Mouse (Mus musculus): ENCODE results near the gene Plscr1. TPM values are rescaled to one million over a fixed set of nuclear protein-coding genes. Genes with fewer than 3 reads are reported as not detected.

The Plscr1 gene
- total RNA-seq, 2 experiments from 2014 or later: 14.5 to 16.7 TPM

DNA sequence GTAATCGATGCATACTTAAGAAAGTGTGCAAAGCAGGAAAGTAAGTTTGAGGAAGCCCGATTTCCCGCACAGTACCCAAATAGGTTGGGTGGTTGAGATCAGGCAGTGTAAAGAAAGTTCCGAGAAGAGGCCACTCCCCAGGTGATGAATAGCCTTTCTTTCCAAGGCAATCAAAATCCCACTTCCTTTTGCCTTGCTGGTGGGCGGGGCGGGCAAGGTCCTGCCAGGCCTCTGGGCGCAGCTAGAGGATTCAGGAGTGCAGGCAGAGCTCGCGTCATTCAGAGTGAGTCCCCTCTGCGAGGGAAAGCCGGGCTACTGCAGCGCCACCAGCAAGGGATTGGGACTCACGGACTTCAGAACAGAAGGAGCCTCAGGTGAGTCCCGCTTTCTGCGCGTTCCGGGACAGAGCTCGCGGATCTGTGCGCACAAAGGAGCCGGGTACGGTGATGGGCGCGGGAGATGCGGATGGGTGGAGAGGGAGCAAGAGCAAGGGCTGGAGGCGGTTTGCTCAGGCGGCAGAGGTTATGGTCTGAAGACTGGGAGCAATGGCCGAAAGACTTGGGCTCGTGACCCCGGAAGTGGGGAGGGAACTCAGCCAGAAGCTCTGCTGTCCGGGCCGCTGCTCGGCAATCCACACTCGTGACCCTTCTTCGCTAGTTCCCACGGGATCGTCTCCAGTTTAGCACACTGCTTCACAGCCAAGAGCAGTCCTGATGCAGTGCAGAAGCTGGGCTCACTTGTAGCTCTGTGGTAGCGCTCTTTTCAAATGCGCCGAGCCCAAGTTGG, 630 bp downstream of the Plscr1 start:
- intact Hi-C loops (cut with DNase I): loop anchor here (5.0 kb wide), 1 partner anchor 207 kb away; the partner anchor contains the start of gene Plscr4
- DNase-seq: peak; percentile 89 to 92

DNA sequence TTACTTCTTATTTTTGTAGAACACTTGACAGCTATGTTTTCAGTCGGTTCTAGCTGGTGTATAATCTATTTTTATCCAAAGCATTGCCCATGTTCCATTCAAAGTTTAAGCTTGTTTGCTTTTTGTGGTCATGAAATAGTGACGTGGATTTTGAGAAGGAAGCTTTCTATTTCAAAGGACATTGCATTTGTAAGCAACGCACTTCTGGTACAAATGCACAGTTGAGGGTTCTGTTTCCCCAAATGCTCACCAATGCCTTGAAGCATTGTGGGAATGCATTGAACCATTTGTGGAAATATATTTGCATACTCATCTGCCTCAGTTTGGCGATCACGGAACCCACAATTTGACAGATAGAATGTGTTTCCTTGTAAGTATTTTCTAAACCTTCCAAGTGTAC, 3.2 kb downstream of the Plscr1 start:
- intact Hi-C loops (cut with DNase I): loop anchor here (5.0 kb wide), 1 partner anchor 205 kb away; the partner anchor contains the start of gene Plscr4
- DNase-seq: no peak

DNA sequence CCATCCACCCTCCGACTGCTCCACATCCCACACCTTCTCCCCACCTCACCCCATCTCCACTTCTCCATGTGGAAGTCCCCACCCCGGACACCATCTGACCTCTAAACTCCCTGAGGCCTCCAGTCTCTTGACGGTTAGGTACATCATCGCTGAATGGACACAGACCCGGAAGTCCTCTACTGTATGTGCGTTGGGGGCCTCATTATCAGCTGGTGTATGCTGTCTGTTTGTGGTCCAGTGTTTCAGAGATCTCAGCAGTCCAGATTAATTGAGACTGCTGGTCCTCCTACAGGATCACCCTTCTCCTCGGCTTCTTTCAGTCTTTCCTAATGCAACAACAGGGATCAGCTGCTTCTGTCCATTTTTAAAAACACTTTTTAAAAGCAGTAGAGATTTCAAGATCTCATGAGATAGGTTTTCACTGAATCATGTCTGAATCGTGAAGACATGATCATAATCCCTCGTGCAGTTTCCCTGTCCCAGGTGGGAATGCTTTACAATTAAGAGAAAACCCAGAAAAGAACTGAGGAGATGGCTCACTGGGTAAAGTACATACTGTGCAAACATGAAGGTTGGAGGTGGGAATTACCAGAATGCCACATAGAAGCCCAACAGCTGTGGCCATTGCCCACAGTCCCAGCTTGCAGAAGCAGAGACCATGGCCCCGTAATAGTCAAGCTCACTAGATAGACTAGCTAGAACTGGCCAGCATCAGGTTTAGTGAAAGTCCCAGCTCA, 4.2 kb downstream of the Plscr1 start:
- intact Hi-C loops (cut with DNase I): loop anchor here (5.0 kb wide), 1 partner anchor 204 kb away; the partner anchor contains the start of gene Plscr4
- DNase-seq: no peak

DNA sequence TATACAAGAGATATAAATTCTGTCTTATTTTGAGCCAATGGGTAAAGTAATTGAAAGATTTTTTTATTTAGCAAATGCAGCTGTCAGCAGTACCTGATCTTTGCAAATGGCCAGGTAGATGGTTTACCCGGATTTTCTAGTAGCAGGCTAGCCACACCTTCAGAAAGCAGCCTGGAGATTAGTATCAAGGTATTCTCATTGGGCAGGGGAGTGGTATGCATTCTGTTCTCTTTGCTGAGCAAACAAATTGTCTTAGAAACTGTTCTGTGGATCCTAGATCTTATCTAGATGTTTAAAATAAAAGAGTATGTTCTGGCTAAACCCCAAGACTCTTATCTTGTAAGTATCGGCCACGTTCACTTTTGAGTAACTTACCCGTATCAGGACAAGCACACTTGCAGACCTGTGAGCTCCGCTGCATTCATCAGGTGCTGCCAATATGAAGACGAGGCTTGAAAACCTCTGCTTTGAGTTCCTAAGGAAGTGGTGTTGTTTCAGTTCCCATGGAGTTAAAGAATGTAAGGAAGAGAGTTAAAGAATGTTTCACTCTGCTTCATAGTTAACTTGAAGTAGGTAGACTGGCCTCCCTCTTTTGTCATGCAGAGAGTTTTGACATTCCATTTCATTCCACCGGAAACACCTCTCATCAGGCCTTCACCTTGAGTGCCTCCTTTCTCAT, 11.1 kb downstream of the Plscr1 start:
- intact Hi-C loops (cut with DNase I): no loop called here
- DNase-seq: no peak

DNA sequence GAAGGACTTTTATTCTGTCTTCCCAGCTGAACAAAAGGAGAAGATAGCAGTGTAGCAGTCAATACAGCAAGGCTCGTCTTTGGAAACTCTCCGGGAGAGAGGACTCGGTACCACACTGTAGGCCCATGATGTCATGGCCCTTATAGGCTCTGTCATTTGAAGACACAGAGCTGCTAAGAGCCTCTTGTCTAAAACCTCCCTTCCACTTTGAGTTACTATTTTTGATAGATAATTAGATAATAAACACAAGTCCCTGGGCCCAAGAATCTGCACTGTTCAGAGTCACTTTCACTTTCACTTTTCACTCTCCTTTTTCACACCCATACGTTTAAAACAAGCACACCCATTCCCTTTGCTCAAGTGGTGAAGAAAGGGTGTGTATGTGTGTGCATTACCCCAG, 16.2 kb downstream of the Plscr1 start:
- no peak for DNase-seq
- intact Hi-C loops (cut with DNase I): no loop called here

DNA sequence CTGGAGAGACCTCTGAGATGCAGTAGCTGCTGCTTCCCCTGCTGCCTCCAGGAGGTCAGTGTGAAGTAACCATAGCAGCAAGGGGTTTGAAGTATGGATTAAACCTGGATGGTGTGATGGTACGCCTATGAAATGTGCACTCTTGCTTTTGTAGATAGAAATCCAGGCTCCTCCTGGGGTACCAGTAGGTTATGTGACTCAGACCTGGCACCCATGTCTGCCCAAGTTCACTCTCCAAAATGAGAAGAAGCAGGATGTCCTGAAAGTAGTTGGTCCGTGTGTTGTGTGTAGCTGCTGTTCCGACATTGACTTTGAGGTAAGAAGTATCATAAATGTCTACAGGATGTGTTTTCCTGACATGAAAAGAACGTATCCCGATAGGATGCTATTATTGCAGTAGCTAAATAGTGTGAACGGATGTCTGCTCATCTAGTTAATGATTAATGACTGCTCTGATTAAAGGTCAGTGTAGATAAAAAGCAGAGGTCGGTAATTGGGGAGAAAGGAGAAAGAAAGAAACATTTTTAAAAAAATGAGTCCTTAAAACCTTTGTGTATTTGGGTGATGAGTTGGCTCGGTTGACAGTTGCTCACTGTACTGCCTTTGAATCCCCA, 17.1 kb downstream of the Plscr1 start:
- DNase-seq: no peak
- intact Hi-C loops (cut with DNase I): no loop called here

DNA sequence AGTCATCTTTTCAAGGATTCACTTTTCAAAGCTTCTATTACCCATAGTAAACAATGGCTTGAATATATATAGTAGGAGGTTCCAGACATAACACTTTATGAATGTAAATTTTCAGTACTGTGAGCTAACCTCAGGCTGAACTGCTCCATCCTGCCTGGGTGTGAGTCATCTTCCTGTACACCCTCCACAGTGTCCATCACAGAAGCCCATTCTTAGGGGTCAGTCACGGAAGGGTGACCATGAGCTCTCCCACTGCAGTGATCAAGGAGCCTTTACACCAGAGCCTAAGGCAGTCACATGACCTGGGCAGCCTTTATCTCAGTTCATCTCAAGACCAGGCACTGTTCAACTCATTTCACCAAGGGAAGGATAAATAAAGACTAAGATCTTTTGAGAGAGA, 18.2 kb downstream of the Plscr1 start:
- intact Hi-C loops (cut with DNase I): no loop called here
- no peak for DNase-seq

DNA sequence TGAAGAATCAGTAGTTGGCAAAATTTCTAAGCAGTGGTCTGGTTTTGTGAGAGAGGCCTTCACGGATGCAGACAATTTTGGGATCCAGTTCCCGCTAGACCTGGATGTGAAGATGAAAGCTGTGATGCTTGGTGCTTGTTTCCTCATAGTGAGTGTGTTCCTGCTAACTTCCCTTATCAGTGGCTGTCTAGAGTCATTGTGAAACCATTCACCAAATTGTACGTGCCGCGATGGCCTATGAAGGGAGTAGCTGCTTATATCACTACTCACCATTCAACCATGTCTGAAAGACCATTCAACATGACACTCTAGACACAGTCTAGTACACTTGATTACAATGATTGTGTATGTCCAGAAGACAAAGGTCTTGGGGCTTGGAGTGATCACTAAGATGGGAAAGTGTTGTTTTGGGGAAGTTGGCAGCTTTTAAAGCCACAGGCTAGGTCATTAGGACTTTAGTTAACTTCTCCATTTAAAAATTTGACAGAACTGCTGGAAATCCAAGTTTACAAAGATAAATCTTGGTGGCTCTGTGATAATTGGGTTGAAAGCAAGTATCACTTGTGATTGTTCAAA, 20.4 kb downstream of the Plscr1 start:
- DNase-seq: no peak
- intact Hi-C loops (cut with DNase I): loop anchor here (10.0 kb wide), 1 partner anchor 185 kb away; the partner anchor contains the start of gene Plscr4

DNA sequence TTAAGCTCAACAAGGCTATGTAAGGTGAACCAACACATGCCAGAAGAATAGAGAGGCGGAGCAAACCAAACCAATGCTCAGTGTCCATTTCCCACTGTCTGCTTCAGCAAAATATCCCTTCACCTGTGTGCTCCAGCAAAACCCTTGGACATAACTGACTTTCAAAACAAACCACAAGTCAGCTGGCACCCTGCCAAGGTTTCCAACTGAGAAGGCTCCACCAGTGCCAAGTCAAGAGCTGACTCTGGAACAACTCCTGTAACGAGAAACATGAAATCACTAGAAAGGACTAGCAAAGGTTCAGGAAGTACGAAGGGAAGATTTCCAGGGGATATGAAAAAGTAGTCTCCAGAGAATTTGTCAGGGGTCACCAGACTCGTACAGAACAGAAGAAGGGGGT, 21.4 kb downstream of the Plscr1 start:
- DNase-seq: peak; percentile 83 to 87
- intact Hi-C loops (cut with DNase I): loop anchor here (10.0 kb wide), 1 partner anchor 184 kb away; the partner anchor contains the start of gene Plscr4

DNA sequence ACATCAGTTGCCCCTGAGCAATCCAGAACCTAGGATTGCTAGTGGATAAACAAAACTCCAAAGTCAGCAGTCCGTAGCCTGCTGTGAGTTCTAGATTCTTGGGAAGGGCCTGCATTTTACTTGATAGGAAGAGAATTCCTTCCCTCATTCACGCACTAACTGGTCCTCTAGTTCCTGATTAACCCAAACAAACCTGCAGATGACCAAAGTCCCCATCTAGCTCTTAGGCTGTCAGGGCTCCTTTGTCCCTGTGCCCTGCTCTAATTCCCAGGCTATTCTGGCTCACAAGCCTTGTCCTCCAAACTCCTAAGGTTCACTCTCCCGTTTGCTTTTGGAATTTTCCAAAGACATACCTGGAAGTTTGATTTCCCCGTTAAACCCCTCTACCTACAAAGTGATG, 23.1 kb downstream of the Plscr1 start:
- intact Hi-C loops (cut with DNase I): loop anchor here (10.0 kb wide), 1 partner anchor 182 kb away; the partner anchor contains the start of gene Plscr4
- no peak for DNase-seq

DNA sequence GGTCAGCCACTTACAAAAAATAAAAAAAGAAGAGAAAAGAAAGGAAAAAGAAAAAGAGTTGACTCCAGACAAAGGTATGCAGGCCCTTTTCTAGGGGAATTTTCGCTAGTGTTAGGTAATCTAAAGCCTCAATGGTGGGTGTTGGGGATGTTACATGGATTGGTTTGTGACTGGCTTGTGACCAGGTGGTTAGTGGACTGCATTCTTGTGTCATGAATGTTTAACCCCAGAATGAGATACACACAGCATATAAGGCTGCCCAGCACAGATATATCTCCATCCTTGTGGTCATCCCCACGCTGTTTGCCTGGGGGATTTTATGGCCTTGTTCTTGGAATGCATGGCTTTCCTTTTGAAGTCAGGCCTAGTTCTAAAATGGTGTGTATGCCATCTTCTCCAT, 23.7 kb downstream of the Plscr1 start:
- intact Hi-C loops (cut with DNase I): loop anchor here (10.0 kb wide), 1 partner anchor 182 kb away; the partner anchor contains the start of gene Plscr4
- DNase-seq: no peak

DNA sequence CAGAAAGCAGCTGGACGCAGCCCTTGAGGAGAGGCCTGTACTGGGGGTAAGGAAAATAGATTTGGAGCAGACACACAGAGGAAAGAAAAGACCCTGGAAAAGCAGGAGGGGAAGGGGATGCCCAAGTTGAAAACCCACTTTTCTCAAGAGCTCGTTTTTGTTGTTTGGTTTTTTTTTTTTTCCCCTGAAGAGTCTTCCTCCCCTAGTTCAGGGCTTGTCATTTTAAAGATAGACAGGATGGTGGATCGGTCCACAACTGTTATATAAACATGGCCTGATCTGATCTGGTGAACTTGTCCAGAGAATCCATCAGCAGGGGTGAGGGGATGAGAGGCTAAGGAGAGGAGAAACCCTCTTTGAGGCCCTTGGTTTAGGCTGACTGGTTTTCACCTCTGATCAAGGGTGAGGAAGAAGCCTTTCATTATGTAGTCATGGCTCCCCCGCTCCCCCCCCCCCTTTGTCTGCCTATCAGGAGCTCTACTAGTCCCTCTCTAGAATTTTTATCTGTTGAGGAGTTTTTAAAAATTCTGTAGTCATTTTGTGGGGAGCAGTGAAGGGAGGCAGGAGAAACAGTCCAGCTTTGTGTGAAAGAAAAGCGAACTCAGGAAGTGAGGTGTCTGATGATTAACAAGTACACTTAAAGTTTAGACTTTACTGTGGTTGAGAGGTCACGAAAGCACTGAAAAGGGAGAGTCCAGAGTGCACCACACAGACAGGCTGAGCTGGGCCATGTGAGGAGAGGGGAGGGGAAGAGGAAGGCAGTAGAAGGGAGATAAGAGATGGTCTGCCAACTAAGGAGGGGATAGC, 24.6 kb downstream of the Plscr1 start:
- no peak for DNase-seq
- intact Hi-C loops (cut with DNase I): loop anchor here (10.0 kb wide), 1 partner anchor 181 kb away; the partner anchor contains the start of gene Plscr4

DNA sequence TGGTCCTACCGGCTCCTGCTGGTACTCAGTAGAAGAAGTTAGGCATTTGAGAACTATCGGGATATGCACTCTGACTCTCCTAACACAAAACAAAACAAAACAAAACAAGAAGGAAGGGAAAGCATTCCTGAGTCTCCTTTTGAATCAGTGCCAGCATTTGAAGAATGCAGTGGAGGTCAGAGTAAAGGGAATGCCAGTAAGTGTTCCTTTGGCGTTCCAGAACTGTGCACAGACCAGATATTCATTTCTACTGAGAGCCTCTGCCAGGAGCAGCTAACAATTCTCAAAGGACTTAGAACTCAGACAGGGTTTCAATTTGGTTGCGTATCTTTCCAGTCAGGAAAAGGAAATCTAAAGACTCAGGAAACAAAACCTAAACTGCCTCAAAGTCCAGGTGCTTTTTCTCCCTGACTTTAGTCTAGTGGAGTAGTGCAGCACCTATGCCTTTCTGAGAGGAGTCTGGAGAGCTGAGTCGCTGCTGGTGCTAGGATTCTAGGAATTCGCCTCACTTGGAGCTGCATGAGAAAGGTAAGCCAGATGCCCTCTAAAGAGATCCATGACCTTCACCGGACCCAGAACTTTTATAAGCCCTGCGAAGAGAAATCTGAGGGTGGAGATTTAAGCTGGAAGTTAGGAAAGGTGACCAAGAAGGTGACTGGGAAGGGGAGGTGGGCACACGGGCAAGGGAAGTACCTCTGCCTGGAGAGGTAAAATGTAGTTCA, 26.1 kb downstream of the Plscr1 start, which contains the start of gene Plscr2:
TSS of gene Plscr2 (plus strand) at position 117 of the 722 bp plus-strand sequence.
- DNase-seq: peak; percentile 65 to 78
- intact Hi-C loops (cut with DNase I): loop anchor here (5.0 to 10.0 kb wide), 3 partner anchors 48 to 179 kb away; partner anchors contain the start of gene Plscr4

DNA sequence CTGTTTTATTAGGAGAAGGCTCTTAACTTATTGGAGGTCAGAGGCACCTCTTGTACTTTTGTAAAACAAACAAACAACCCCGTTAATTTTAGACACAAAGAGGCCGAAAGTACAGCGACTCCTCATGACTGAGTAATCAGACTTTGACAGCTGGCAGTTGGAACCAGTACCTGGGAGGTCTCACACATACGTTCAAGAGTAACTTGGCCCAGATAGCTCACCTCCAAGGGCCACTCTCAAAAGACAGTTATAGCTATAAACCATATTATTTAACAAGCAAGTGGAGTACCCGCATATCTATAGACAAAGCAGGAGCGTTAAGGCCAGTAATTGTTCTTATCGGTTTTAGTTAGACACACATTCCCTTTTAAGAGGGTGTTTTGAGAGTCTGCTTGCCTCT, 26.8 kb downstream of the Plscr1 start:
- peak; percentile 34 to 37 for DNase-seq
- intact Hi-C loops (cut with DNase I): loop anchor here (5.0 to 10.0 kb wide), 3 partner anchors 49 to 178 kb away; partner anchors contain the start of gene Plscr4

DNA sequence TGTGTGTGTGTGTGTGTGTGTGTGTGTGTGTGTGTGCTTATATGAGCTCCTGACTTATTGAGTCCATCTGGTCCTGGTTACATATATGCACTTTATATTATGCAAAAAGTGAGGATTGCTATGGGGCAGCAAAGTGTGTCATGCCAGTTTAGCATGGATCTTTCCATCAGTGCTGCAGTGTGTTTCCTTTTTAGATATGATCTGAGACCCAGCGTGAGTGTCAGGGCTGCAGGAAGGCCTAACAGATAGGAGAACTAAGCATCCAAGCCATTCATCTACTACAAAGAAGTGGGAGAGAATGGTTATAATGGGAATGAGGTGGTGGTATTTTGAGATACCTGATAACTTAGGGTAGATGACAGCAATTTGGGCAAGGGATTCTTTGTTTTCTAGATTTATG, 30.5 kb downstream of the Plscr1 start:
- no peak for DNase-seq
- intact Hi-C loops (cut with DNase I): no loop called here

DNA sequence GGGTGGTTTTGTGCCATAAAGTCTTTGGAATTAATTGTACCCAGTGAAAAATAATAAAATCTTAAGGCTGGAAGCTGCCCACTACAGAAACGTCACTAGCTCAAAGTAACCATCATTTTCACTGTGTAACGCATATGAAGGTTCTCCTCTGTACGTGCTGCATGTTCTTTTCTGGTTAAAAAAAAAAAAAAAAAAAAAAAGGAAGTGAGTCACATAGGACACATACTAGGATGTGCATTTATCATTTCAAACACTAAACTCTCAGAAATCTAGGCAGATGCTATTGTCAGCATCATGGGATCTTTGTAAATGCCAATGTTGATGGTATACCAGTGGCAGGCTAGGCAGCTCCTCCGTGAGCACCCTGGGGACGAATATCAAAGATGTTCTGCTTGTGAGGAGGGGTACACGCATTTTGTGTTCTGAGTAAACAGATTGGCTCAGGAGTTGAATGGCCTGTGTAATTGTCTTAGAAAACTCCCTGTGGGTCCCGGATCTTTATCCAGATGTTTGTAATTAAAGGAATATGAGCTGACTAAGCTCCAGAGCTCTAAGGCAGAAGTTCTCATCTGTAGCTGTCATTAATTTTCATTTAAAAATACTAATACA, 33.1 kb downstream of the Plscr1 start:
- DNase-seq: no peak
- intact Hi-C loops (cut with DNase I): no loop called here

DNA sequence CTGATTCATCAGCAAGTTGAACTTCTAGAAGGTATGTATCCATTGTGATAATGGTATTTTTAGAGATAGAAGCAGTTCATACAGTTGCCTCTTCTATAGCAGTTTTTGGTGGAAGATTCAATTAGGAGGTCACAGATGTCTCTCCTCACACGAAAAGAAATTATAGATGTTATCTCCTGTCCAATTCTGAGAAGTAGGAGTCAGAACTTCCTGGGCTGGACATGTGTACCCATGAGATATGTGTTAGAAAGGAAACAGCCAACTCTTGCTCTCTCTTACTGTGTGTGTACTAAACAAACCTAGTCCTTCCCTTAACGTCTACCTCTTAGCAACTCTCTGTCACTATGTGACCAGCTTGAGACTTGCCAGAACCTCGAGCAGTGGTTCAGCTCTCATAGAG, 40.1 kb downstream of the Plscr1 start:
- intact Hi-C loops (cut with DNase I): loop anchor here (5.0 kb wide), 1 partner anchor 88 kb away; no protein-coding TSS in a partner anchor
- no peak for DNase-seq

DNA sequence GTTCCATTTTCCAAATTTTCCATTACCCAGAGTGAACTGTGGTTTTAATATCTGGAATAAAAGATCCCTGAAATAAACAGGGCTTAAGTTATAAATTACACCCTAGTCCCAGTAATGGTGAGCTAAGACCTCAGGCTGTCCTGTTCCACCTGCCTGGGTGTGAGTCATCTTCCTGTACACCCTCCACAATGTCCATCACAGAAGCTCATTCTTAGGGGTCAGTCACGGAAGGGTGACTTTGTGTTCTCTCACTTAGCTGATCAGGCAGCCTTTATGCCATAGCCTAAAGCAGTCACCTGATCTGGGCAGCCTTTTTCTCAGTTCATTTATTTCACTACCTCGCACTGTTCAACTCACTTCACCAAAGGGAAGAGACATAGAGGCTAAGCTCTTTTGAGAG, 42.6 kb downstream of the Plscr1 start:
- DNase-seq: no peak
- intact Hi-C loops (cut with DNase I): loop anchor here (5.0 kb wide), 1 partner anchor 85 kb away; no protein-coding TSS in a partner anchor
